Mouse (Mus musculus) heart, postnatal 10 days (tissue): Measurements from ENCODE around the gene Ddx46. TPM values are rescaled to one million over a fixed set of nuclear protein-coding genes. Genes with fewer than 3 reads are reported as not detected.
A peak's percentile ranks its signal among the peaks of the same experiment; 100 is the strongest.

Experiments
- DNase-seq, 2 experiments: peaks; one replicate each; pipeline ENCODE4 v3.0.0; 2021
- intact Hi-C: fragments of 180-260 bp; cut with DNase I; formaldehyde crosslinking; loops from one replicate; pipeline ENCODE4 v1.15.1; 2025
- total RNA-seq, 2 experiments: library from RNA; stranded (reverse); gene quantifications; 2 replicates each; pipeline ENCODE4 v1.2.3; 2021

Ddx46 gene
- total RNA-seq, 2 experiments from 2014 or later: 29.8 to 33.5 TPM

DNA sequence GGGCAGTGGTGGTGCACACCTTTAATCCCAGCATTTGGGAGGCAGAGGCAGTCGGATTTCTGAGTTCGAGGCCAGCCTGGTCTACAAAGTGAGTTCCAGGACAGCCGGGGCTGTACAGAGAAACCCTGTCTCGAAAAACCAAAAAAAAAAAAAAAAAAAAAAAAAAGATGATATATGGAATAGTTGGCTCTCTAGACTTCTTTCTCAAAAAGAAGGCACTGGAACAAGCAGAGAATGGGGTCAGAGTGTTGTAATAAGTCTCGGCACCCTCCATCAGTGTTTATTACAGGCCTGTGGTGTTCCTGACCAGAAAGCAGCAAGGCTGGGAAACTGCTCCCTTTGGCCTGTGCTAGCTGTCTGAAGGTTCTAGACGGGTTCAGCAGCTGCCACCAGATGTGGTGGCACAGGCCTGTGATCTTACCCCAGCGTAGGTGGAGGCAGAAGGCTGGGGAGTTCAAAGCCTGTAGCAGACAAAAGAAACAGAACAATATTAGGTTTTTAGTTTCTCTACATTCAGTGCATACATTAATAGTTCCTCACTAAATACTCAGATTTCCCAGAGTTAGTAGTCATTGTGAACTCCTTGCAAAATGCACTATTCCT, 81.2 kb downstream of the Ddx46 start:
- no peak for DNase-seq
- intact Hi-C loops: no loop called here

DNA sequence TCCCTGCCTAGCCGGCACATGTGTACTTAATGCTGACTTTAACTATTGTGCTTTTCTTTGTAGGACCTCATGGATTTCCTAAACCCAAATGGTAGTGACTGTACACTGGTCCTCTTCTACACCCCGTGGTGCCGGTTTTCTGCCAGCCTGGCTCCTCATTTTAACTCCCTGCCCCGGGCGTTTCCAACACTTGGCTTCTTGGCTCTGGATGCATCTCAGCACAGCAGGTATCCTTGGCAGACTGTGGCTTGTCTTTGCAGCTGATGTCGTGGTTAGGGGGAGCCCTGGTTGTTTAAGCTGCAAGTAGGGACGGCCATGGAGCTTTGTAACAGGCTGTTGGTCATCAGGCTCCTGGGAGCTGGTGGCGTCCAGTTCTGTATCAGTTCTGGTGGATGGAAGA, 86.7 kb downstream of the Ddx46 start:
- intact Hi-C loops: loop anchor here (10.0 kb wide), 1 partner anchor 243 kb away; no protein-coding TSS in a partner anchor
- DNase-seq: no peak

DNA sequence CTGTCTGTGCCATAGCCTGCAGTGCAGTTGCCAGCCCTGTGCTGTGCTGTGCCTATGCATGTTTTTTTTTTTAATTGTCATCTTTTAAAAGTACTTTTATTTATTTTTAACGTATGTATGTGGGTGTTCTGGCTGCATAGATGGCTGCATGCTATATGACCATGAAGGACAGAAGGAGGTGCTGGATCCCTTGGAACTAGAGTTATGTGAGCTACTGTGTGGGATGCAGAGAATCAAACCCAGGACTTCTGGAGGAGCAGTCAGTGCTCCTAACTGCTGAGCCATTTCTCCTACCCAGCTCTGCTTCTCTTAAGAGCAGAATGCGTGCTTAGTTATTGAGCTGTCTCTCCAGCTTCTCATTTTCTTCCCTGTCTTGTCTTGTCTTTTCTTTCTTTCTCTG, 87.2 kb downstream of the Ddx46 start:
- intact Hi-C loops: loop anchor here (10.0 kb wide), 1 partner anchor 243 kb away; no protein-coding TSS in a partner anchor
- no peak for DNase-seq

DNA sequence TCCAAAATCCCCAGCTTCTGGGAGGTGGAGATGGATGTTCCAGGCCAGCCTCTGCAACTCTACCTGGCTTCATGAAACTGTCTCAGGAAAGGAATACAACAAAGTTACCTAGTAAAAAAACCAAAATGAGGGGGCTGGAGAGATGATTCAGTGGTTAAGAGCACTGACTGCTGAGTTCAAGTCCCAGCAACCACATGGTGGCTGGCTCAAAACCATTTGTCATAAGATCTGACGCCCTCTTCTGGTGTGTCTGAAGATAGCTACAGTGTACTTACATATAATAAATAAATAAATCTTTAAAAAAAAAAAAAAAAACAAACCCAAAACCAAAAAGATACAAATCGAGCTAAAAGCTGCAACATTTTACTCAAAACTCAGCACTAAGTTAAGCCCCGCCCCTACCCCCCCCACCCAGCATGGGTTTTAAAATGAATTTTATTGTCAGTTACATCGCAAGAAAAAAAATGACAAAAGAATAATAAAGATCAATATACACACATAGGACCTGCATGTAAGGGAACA, 91.8 kb downstream of the Ddx46 start:
- intact Hi-C loops: loop anchor here (5.0 to 10.0 kb wide), 2 partner anchors 34 to 238 kb away; partner anchors contain the start of gene B230219D22Rik
- DNase-seq: peak in 1 of 2 experiments; percentile 33

DNA sequence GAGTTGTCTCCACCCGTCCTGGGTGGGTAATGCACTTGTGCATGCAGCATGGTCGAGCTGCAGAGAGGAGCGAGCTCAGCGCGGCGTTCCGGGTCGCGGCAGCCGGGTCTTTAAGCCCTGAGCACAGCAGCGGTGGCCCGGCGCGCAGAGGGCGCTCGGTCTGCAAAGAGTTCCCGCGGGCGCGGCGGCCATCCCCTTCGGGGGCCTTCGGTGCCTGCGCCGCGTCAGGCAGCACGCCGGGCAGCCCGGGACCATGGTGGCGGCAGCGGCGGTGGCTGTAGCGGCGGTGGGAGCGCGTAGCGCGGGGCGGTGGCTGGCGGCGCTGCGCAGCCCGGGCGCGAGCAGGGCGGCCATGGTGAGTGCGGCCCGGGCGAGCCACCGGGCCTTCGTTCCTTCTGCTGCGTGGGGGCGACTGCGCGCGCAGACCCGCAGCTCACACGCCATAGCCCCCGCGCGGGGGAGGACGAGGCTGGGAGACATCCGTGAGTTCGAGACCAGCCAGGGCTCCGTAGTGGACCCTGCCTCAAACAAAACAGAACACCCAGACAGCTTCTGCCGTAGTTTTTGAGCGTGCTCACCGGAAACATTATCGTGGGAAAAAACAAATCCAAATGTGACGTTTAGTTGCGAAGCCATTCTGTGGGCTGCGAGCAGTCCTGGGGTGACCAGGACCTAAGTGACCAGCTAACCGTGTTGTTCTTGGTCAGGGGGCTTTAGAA, 92.5 kb downstream of the Ddx46 start, which contains the start of gene Pcbd2:
TSS of gene Pcbd2 (plus strand) at position 249 of the 719 bp plus-strand sequence.
- intact Hi-C loops: loop anchor here (5.0 to 10.0 kb wide), 2 partner anchors 35 to 238 kb away; partner anchors contain the start of gene B230219D22Rik
- DNase-seq: peak; percentile 92

DNA sequence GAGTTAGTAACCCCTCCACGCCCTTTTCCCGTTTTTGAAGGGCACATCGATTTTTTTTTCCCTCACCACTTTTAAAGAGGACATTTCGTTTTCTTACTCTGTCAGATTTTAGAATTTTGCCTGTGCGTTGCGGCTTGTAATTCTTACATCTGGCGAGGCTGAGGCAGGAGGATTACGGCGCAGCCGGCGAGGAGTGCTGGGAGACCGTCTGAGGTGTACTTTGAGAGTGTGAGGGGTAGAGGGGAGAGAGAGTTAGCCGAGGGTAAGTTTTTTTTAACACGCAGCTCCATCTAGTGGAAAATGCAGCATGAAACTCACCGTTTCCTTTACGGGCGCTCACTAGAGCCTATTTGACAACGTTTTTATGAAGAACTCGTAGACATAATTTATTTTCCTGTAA, 93.0 kb downstream of the Ddx46 start:
- peak; percentile 80 for DNase-seq

DNA sequence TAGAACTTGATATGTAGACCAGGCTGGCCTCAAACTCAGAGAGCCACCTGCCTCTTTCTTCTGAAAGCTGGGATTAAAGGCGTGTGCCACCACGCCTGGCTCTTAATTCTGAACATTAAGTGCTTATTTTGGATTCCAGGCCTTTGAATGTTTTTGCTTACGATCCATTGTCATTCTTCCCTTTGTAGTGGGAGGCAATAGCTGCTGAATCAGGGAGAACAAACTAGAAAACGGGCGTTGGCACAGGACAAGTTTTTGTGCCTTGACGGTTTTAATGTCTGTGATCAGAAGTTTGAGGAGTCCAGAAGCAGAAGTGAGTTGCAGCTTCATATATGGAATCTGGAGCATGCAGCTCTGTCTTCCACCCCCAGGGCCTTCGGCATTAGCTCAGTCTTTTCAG, 95.9 kb downstream of the Ddx46 start:
- intact Hi-C loops: no loop called here
- no peak for DNase-seq

More for the DNA sequence above, 93.0 kb downstream of the Ddx46 start:
- intact Hi-C loops: loop anchor here (1.0 to 10.0 kb wide), 4 partner anchors 36 to 237 kb away; partner anchors contain the start of gene B230219D22Rik

Other genes starting within 250 kb of the Ddx46 start
- not detected for gene Slc34a1, start 236.8 kb upstream of the Ddx46 start, total RNA-seq
- gene Pfn3, start 219.8 kb upstream of the Ddx46 start, total RNA-seq: not detected
- not detected for gene F12, start 208.2 kb upstream of the Ddx46 start, total RNA-seq
- 10 to 100 TPM; 26.3 to 28.5 TPM for gene Grk6, start 190.0 kb upstream of the Ddx46 start, total RNA-seq
- 1 to 10 TPM; 1.7 to 1.8 TPM for gene Prr7, start 170.8 kb upstream of the Ddx46 start, total RNA-seq
- gene Dbn1, start 146.9 kb upstream of the Ddx46 start, total RNA-seq: 10 to 100 TPM; 53.7 to 58.2 TPM
- 10 to 100 TPM; 63.6 to 74.2 TPM for gene Pdlim7, start 121.4 kb upstream of the Ddx46 start, total RNA-seq
- 1 to 10 TPM; 1.7 to 1.8 TPM for gene Dok3, start 105.7 kb upstream of the Ddx46 start, total RNA-seq
- gene Ddx41, start 98.4 kb upstream of the Ddx46 start, total RNA-seq: 10 to 100 TPM; 17.5 to 18.2 TPM
- gene Fam193b, start 63.9 kb upstream of the Ddx46 start, total RNA-seq: 10 to 100 TPM; 22.8 to 24.2 TPM
- gene Tmed9, start 61.3 kb upstream of the Ddx46 start, total RNA-seq: 100 to 1,000 TPM; 104 to 106 TPM
- 10 to 100 TPM; 11.2 to 12.2 TPM for gene B4galt7, start 35.1 kb upstream of the Ddx46 start, total RNA-seq
- gene Caml, start 12.0 kb upstream of the Ddx46 start, total RNA-seq: 10 to 100 TPM; 14.5 to 18.0 TPM
- gene B230219D22Rik, start 58.1 kb downstream of the Ddx46 start, total RNA-seq: 10 to 100 TPM; 61.0 to 66.0 TPM
- 10 to 100 TPM; 39.4 to 39.9 TPM for gene Txndc15, start 79.6 kb downstream of the Ddx46 start, total RNA-seq
- 10 to 100 TPM; 40.4 to 43.0 TPM for gene Pcbd2, start 92.3 kb downstream of the Ddx46 start, total RNA-seq
- gene Catsper3, start 149.5 kb downstream of the Ddx46 start, total RNA-seq: under 1 TPM in 1 of 2 experiments, not detected in 1; 0.26 TPM
- gene Pitx1, start 201.2 kb downstream of the Ddx46 start, total RNA-seq: not detected